Mouse (Mus musculus) left cerebral cortex, postnatal 25 days (tissue): Measurements from ENCODE around the gene Slc12a7. TPM values are rescaled to one million over a fixed set of nuclear protein-coding genes. Genes with fewer than 3 reads are reported as not detected.
"Not testable (repeated sequence)": the region's sequence is repeated elsewhere in the genome, so short reads cannot be mapped to it uniquely, and the experiment has no call there.

Experiments
- DNase-seq, 2 experiments: peaks; one replicate each; pipeline ENCODE4 v3.0.0; 2022; ENCODE audit warnings: low spot score in 2 of 2, mixed read lengths in 1 of 2
- intact Hi-C: fragments of 180-260 bp; cut with DNase I; formaldehyde crosslinking; loops from one replicate; pipeline ENCODE4 v1.15.1; 2025
- total RNA-seq, 2 experiments: library from RNA; stranded (reverse); gene quantifications; 2 replicates each; pipeline ENCODE4 v1.2.3; 2021

The Slc12a7 gene
- 1 to 10 TPM; 3.6 to 6.8 TPM for total RNA-seq

GRCm38 (mm10) chr13:73732742-73733700, at the start of gene Slc12a7:
TSS of gene Slc12a7 (plus strand) at chr13:73733094.
- intact Hi-C loops, result no loop called here
- DNase-seq, result no peak

GRCm38 (mm10) chr13:73683682-73684081, 49.2 kb upstream of the Slc12a7 start:
- intact Hi-C loops, result no loop called here
- peak; percentile 18 to 71 for DNase-seq

DNA sequence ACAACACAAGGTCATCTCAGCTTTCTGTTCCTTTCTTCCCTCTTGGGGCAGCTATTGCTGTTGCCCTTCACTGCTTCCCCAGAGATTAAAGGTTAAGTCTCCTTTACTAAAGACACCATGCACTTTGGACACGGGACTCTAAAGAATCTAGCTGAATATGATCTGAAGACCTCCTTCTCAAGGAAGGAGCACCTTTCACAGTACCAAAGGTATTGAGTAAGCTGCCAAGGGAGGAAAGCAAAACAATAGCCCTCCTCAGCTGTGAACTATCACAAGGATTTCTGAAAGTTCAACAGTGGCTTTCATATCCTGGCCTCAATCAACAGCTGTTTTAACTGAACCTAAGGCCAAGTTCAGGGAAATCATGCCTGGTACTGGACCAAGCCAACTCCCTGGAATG, 48.5 kb upstream of the Slc12a7 start:
- intact Hi-C loops, result no loop called here

GRCm38 (mm10) chr13:73685502-73685901, 47.4 kb upstream of the Slc12a7 start:
- no peak for DNase-seq
- intact Hi-C loops, result no loop called here

More for the DNA sequence above, 48.5 kb upstream of the Slc12a7 start:
- no peak for DNase-seq

- DNase-seq, result no peak
- intact Hi-C loops, result no loop called here
Observed at GRCm38 (mm10) chr13:73687601-73688000, 45.3 kb upstream of the Slc12a7 start.

DNA sequence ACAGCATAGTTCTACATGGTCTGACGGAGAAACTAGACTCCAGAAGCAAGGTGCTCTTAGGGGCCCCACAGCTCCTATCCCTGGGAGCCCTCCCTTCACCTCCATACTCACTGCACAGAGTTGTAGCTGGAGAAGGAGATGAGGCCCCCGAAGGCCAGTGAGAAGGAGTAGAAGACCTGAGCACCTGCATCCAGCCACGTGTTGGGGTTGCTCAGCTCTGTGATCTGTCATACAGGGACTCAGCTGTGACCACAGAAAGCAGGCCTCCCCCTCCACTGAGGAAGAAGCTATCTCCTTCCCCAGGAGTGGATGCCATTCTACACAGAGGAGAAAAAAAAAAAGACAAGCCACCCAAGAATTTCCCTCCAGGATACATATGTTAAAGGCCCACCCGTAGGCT, 44.0 kb upstream of the Slc12a7 start:
- DNase-seq, result no peak
- intact Hi-C loops, result no loop called here

DNA sequence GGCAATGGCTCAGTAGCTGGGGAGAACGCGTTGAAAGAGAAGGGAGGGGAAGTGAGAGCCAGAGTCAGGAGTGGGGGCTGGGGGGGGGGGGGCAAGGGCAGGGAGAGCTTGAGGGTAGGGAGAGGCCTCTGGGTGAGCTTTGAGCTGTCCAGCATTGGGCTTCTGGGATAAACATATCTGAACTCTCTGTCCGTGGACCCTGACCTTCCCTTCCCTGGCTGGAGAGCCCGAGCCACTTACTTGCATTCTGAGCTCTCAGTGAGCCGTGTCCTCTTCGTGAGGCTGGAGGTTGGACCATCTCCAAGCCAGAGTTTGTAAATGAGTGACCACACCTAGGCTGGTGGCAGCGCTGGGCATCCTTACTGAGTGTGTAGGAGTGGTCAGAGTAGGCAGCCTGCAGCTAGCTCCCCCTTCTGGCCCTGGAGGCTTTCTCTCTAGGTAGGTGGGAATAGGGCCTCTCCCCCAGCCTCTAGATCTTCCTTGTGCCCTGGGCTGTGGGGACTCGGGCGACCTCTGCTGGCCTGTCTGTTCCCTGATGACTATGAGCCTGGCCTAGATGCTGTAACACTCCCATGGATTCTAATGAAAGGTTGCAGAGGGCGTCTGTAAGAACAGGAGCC, 40.5 kb upstream of the Slc12a7 start:
- DNase-seq, result peak; percentile 31 to 55
- intact Hi-C loops, result loop anchor here (1.0 to 5.0 kb wide), 2 partner anchors 46 to 180 kb away; no protein-coding TSS in a partner anchor

DNA sequence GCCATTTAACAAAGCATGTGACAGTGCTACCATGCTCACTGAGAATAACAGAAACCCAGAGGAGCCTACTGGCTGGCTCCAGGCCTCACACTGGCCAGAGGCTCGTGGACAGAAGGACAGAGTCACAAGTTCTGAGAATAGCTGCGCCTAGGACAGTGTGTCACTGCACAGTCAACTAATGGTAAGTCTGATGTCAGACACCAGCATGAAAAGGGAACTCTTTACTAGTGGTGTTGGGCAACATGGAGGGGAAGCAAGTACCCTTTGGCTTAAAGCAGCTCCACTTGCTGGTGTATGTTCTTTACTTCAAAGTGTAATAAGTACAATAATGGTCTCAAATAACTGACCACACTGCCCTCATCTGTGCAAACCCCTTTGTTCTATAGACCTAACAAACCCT, 39.6 kb upstream of the Slc12a7 start:
- no peak for DNase-seq
- intact Hi-C loops, result loop anchor here (5.0 kb wide), 1 partner anchor 181 kb away; no protein-coding TSS in a partner anchor

GRCm38 (mm10) chr13:73694972-73695371, 37.9 kb upstream of the Slc12a7 start:
- intact Hi-C loops, result loop anchor here (5.0 kb wide), 1 partner anchor 183 kb away; no protein-coding TSS in a partner anchor
- DNase-seq, result no peak

DNA sequence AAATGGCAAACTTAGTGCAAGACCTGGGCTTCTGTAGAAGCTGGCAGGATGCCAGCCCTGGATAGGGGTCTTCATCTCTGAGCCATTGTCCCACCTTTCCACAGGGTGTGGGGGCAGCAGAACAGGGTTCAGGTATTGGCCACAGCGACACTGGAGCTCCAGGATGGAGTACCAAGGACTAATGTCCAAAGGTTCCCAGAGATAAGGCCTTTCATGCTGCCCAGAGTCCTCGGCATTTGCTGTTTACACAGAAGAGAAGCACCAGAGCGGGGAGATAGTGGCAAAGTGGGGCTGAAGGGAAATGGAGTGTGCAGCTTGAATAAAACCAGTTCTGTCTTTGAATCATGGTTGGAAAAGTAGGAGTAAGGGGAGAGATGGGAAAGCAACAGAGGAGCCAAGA, 36.4 kb upstream of the Slc12a7 start:
- intact Hi-C loops, result no loop called here
- DNase-seq, result no peak

DNA sequence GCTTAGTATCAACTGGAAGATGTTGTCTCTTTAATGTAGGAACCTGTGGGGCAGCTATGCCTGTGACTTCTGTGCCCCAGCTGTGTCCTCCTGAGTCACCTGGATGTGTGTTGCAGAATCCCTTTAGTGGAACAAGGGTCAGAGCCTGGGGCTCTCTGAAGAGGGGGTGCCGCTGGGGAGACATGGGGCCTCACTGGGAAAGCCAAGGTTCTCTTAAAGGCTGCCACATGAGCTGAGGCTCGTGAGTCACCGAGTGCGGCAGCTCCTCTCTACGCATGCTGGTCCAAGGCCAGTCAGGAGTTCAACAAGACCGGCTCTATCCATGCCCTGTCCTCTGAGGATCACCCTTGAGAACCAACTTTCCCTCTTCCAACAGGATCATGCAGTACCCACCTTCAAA, 33.2 kb upstream of the Slc12a7 start:
- DNase-seq, result no peak
- intact Hi-C loops, result no loop called here

DNA sequence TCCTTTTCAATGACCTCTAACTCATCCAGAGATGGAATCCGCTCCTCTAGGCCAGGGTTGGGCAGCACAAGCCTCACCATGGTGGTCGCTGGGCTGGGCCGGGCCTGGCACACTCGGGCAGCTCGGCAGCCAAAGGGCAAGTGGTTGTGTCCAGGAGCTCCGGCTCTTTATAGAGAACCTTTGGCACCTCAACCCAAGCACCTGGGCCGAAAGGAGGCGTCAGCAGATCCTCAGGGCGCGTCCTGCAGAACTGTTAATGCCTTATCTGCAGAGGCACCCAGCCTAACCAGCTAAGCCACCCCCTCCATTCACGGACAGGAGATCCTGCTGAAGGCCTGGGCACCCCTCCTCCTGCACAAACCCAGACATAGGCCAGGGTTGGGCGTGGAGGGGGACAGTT, 32.3 kb upstream of the Slc12a7 start:
- no peak for DNase-seq
- intact Hi-C loops, result no loop called here

GRCm38 (mm10) chr13:73701161-73701883, 31.6 kb upstream of the Slc12a7 start:
- intact Hi-C loops, result no loop called here
- DNase-seq, result no peak

DNA sequence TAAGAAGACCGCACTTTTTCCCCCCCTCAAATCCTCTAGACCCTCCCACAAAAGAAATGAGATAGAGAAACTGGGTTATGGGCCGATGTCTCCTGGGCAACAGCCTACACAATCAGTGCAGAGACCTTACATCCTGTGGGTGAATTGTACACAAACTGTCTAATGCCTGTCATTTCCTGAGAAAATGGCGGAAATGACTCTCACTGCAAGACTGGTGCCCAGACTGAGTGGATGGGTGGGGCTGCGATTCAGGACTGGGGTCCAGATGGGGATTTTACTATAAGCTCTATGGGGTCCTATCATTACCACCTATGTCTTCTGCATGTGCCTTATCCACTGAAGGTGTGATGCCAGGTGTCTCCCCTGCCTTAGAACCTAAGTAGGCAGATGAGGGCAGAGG, 30.1 kb upstream of the Slc12a7 start:
- no peak for DNase-seq
- intact Hi-C loops, result no loop called here

DNA sequence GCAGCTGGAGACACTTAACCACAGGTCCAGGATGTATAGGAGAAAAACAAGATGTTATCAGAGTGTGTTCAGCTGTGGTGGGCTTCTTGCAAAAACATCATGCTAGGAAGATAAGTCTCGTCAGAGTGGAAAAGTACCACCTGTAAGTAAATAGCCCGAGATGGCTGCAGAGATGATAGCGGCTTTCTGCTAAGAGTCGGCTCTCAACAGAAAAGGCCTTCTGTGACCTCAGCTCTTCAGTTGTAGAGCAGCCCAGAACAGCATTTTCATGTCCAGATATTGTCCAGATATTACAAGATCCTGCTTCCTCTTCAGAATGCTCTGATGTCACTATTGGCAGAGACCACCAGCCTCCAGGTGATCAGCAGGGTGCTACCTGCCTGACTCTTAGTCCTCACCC, 29.4 kb upstream of the Slc12a7 start:
- intact Hi-C loops, DNase-seq: not testable (repeated sequence)

GRCm38 (mm10) chr13:73704694-73705325, 28.1 kb upstream of the Slc12a7 start, which contains the start of gene Slc6a19:
TSS of gene Slc6a19 (minus strand) at chr13:73704865.
- DNase-seq, result no peak
- intact Hi-C loops, result no loop called here

DNA sequence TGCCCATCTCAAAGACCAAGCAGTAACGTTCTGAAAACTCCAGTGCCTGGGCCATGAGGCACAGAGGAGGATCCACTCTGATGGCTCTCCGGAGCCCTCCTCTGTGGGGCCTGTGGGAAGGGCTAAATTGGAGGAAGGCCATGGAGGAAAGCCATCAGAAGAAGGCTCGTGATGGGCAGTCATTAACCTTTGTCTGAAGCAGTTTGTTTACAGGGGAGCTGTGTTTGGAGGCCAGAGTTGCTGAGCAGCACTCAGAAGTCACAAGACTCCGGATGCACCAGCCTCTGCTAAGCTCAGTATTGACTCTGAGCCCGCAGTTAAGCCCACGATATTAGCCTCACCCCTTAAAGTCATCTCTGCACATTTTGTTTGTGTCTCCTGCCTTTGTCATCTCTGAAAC, 23.4 kb upstream of the Slc12a7 start:
- no peak for DNase-seq

DNA sequence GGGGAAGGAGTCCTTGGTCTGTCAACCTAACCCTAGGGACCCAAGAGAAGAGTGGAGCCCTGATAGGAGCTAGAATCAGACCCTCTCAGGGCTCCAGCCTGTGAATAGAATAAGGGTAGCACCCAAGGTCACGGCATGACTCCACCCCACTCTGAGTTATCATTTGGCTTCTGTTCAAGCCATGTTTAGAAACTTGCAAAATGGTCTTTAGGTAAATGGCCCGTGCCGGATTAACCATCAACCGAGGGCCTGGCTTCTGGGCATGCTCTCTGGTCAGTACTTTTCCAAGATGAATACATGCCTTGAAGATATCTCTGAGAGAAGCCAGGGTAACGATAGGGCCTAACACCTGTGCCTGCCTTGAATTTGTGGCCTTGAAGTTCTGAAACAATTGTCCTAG, 21.7 kb upstream of the Slc12a7 start:
- intact Hi-C loops, result loop anchor here (10.0 kb wide), 1 partner anchor 286 kb away; no protein-coding TSS in a partner anchor
- DNase-seq, result no peak

More for the DNA sequence above, 23.4 kb upstream of the Slc12a7 start:
- intact Hi-C loops, result no loop called here

GRCm38 (mm10) chr13:73711803-73712202, 21.1 kb upstream of the Slc12a7 start:
- DNase-seq, result no peak
- intact Hi-C loops, result loop anchor here (10.0 kb wide), 1 partner anchor 287 kb away; no protein-coding TSS in a partner anchor
